Mouse (Mus musculus): Measurements from ENCODE around the gene Fdx1.

Gene Fdx1

DNA sequence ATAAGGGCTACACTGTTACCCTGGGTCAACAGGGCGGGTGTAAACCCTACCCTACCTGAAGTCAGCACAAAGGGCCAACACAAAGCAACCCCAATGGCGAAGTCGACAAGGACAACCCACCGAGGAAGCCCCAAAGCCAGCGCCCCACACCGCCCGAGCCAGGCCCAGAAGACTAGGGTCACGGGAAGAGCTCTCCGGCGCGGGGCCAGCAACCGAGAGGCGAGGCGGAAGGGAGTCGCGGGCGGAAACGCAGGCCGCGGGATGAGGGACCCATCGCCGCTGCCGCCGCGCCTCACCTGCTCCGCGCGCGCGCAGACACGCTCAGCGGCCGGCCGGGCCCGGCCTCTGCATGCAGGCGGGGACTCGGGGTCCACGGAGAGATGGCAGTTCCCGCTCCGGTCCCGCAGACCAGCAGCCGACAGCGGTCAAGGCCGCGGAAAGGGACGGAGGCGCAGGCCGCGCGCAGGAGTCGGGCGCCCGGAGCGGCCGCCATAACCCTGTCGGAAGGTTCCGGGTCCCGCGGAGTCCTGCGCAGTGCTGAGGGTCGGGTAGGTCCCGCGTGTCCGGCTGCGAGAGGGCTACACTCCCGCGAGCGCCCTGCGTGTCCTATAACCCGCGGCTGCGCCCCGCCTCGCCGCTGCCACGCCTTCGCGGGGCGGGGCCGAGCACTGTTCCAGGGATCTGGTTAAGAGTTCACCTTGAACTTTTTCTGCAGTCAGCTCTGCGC, at the start of gene Fdx1:
TSS of gene Fdx1 (minus strand) at position 582 of the 727 bp plus-strand sequence.
- DNase-seq (ENCODE audit: low read depth, low spot score), result no peak

DNA sequence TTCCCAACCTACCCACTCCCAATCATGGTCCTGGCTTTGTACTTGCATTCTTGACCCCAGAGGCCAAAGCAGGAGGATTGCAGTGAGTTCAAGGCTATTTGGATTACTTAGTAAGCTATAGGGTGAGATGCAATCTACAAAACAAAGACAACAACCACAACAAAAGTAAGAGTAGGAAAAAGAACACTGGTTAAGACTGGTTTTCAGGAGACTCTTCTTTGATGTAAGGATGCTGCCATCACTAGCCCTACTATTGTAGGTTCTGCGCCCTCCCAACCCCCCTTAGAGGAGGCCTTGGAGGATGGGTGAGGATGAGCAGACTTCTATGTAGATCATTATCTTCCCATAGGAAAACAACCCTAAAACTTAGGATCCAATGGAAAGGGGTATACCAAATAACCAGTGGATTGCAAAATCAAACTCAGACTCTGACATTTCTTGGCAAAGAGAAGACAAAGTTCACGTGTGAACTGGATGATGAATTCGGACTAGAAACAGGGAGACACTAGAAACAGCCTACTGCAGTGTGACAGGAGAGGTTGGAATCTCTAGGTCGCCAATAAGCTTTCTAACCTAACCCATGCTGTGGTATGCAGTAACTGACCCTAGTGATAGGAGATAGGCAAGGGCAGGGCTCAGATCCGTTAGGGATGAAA, 49.6 kb upstream of the Fdx1 start:
- no peak for DNase-seq (ENCODE audit: low read depth, low spot score)

GRCm38 (mm10) chr9:52012311-52012710, 49.0 kb upstream of the Fdx1 start:
- no peak for DNase-seq (ENCODE audit: low read depth, low spot score)

- DNase-seq (ENCODE audit: low read depth, low spot score), result no peak
These were observed 45.2 kb upstream of the Fdx1 start for GRCm38 (mm10) chr9:52008511-52008910.

DNA sequence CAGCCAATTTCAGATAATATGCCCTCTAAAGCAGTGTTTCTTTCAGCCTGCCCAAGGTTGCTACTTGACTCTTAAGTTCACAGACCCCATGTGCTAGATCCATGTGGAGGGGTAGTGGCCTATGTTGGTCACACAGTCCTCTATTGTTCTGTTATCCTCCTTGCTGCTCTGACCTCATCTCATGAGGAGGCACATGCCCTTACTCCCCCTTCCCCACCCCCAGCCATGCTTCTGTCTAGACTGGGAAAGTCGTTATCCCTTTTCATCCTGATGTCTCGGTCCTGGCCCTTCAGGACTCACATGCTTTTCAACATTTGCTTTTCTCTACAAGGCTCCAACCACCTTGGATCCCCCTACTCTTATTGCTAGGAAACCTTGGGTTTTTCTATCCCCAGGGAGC, 44.0 kb upstream of the Fdx1 start:
- no peak for DNase-seq (ENCODE audit: low read depth, low spot score)

- DNase-seq (ENCODE audit: low read depth, low spot score), result no peak
These were observed 40.1 kb upstream of the Fdx1 start for GRCm38 (mm10) chr9:52003501-52003900.

DNA sequence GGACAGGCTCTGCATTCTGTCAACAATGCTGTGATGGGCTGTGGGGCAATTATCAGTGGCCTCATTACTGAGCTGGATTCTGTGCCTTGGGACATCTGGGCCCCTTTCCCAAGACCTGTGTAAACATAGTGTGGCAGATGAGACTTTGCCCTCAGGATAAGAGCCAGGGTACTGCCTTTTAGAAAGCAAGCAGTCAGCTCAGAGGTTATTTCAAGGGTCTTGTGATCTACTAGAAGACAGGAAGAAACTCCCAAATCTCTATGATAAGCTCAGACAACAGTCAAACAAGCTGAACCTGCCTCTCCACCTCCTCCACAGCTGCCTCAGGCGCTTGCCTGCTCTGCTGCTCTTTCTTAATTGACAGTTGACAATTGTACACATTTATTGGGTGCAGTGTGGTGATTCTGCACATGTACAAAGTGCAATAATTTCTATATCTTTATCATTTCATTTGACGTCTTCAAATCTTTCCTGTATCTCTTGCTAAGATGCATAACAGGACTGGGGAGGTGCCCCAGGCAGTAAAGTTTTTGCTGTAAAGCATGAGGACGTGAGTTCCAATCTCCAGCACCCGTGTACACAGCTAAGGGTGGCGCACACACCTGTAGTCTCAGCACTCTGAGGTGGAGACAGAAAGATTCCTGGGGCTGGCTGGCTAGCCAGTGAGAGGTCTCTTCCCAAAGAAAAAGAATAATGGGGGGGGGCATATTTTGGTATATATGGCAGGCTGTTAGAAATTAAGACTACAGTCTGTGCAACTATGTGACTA, 32.2 kb upstream of the Fdx1 start:
- no peak for DNase-seq (ENCODE audit: low read depth, low spot score)

- no peak for DNase-seq (ENCODE audit: low read depth, low spot score)
These were observed 31.4 kb upstream of the Fdx1 start for GRCm38 (mm10) chr9:51994636-51995260.

- DNase-seq (ENCODE audit: low read depth, low spot score), result no peak
These were observed 30.3 kb upstream of the Fdx1 start for GRCm38 (mm10) chr9:51993486-51994275.

DNA sequence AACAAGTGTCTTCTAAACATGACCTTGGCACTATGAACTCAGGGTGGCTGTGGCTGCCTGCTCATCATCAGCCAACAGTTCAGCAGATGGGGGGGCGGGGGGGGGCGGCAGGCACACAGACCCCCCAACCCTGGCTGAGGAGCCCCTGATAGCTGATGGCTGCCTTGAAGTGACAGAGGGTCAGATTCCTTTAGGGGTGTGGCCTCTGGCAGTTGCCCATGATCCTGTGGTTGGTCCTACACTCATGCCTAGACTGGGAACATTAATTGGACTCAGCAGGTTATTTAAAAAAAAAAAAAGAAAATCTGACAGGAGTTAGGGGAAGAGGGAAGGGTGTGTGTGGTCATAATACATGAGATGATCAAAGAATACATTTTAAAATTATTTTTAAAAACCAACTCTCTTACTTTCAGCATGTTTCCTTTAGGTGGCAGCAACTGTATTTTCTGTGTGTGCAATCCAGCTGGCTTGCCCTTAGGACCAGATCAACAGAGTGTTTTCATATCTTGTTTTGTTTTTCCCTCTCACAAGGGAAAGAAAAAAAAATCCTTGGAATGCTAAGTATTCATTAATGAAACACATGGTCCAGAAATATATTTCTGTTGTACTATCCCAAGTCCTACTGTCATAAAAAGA, 28.0 kb upstream of the Fdx1 start:
- no peak for DNase-seq (ENCODE audit: low read depth, low spot score)

GRCm38 (mm10) chr9:51990828-51991227, 27.5 kb upstream of the Fdx1 start:
- no peak for DNase-seq (ENCODE audit: low read depth, low spot score)

DNA sequence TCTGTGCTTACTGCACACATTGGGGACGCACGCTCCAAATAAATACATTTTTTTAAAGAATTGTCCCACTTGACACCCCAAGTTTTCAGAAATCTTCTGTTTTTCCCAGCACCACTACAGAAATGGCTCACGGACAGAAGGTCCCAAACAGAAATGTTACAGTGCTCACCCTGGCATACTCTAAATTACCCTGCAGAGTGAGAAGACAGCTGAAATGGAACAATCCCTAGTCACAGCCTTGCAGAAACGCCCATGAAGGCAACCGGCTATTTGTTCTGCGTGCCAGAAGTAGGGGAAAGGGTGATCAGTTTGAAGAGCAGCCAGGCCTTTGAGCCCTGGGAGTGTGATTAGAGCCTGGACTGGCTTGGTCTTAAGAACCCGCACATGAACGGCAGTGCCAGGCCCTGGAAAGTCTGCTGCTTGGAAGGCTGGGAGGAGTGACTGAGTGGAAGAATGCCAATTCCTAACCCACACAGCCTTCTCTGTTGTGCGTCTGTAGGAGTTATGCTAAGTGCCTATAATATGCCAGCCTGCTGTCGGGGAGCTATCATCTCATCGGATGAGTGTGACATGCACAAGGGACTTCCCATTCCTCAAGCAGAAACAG, 22.2 kb upstream of the Fdx1 start:
- peak; percentile 68 for DNase-seq (ENCODE audit: low read depth, low spot score)

- DNase-seq (ENCODE audit: low read depth, low spot score), result no peak
These were observed 17.8 kb upstream of the Fdx1 start for GRCm38 (mm10) chr9:51981131-51981530.

GRCm38 (mm10) chr9:51979301-51979700, 15.9 kb upstream of the Fdx1 start:
- DNase-seq (ENCODE audit: low read depth, low spot score), result no peak

DNA sequence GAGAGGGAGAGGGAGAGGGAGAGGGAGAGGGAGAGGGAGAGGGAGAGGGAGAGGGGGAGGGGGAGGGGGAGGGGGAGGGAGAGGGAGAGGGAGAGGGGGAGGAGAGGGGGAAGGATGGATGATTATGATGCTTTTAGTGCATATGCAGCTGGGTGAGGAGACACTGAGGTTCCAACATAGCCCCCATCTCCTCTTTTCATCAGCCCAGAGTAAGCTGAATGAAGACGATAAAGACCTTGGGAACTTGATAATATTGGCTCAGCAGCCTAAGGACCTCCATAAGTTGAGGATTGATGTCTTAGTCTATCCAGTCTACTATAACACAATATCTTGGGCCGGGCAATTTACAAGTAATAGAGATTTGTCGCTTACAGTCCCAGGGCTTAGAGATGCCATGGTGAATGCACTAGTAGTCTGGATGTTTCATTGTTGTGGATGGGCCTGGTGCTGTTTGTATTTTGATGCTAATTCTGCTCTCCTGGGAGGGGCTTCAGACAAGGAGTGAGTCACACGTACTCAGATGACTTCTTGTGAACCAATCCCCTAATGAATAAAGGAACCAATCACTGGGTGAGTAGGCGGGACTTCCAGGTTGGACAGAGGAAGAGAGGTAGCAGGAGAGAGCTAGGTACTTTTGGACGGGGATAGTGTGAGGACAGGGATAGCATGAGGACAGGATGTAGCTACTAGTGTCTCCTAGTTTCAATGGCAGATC, 15.3 kb upstream of the Fdx1 start:
- DNase-seq (ENCODE audit: low read depth, low spot score), result no peak

DNA sequence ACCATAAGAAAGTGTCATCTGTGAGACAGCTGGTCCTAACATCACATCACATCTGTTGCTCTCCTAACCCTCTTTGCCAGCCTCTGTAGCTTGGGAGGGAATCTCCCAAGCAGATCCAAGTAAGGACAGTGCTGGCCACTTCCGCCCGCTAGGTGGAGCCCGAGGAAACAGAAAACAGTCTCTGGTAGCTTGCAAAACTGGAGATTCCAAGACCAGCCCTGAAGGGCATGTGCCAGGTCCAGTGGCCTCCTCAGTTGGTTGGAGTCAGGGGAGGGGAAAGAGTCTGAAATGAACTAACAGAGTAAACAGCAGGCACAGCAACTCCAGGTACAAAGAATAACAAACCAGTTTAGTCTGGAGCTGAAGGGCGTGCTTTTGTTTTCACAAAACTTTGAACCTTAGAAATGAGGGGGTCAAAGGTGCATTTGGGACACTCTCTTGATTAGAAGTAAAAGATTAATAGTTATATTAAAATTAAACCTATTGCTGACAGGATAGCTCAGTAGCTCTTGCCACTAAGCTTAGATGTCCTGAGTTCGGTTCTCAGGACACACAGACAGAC, 14.2 kb upstream of the Fdx1 start:
- DNase-seq (ENCODE audit: low read depth, low spot score), result peak; percentile 24

DNA sequence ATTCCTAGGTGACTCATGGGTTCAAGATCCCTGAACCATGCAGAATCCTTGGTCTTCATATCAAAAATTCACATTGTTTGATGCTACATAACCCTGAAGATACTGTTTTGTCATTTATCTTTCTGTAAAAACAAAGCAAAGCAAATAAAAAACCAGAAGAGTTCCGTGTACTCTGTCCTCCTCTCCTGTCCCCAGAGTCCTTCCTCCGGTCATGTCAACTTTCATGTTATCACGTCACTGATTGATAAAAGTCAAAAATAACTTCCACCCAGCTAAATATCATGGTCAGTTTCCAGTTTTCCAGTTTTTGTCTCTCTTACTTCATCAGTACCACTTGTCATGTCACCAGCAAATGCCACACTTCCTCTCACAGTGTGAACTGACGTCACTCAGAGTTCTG, 11.5 kb upstream of the Fdx1 start:
- DNase-seq (ENCODE audit: low read depth, low spot score), result no peak

GRCm38 (mm10) chr9:51973846-51974245, 10.5 kb upstream of the Fdx1 start:
- no peak for DNase-seq (ENCODE audit: low read depth, low spot score)

GRCm38 (mm10) chr9:51966373-51966772, 3.0 kb upstream of the Fdx1 start:
- no peak for DNase-seq (ENCODE audit: low read depth, low spot score)
